Mouse (Mus musculus) hindbrain, embryonic 15.5 days (tissue): ENCODE measurements at regions not wholly inside any gene's neighbourhood (a gene's known extent, or its start where the extent isn't known, plus 50 kb on each side); places are given as distances from the start of the nearest gene placed in this dataset.
"Not testable (repeated sequence)": the region's sequence is repeated elsewhere in the genome, so short reads cannot be mapped to it uniquely, and the experiment has no call there.

ENCODE experiments used
- ATAC-seq: fragments of 200-750 bp; cut with Nextera tagmentation; 2 replicates; pipeline ENCODE4 v1.8.0; 2017; ENCODE audit warnings: low read depth, moderate number of reproducible peaks, moderate TSS enrichment; ENCODE audit not compliant: low FRiP score
- H3K27ac ChIP-seq: fragments of 300-500 bp; sonication (generic); replicated peaks from 2 replicates; pipeline ENCODE4 v1.5.1; 2015; ENCODE audit warnings: mild to moderate bottlenecking, inconsistent platforms
- H3K27me3 ChIP-seq: fragments of 300-500 bp; sonication (generic); 2 replicates; pipeline ENCODE4 v1.6.1; 2015; ENCODE audit warnings: control low read depth, inconsistent platforms
- H3K36me3 ChIP-seq: fragments of 300-500 bp; sonication (generic); 2 replicates; pipeline ENCODE4 v1.6.1; 2015; ENCODE audit warnings: control low read depth, inconsistent platforms
- H3K4me1 ChIP-seq: fragments of 300-500 bp; sonication (generic); replicated peaks from 2 replicates; pipeline ENCODE4 v1.6.1; 2015; ENCODE audit warnings: control low read depth, inconsistent platforms
- H3K4me2 ChIP-seq: fragments of 300-500 bp; sonication (generic); 2 replicates; pipeline ENCODE4 v1.6.1; 2015; ENCODE audit warnings: moderate library complexity, mild to moderate bottlenecking, inconsistent platforms
- H3K4me3 ChIP-seq: fragments of 300-500 bp; sonication (generic); 2 replicates; pipeline ENCODE4 v1.5.1; 2015; ENCODE audit warnings: mild to moderate bottlenecking, inconsistent platforms
- H3K9ac ChIP-seq: fragments of 300-500 bp; sonication (generic); 2 replicates; pipeline ENCODE4 v1.6.1; 2015; ENCODE audit warnings: inconsistent platforms
- H3K9me3 ChIP-seq: fragments of 300-500 bp; sonication (generic); 2 replicates; pipeline ENCODE4 v1.6.1; 2016; ENCODE audit warnings: control low read depth, inconsistent platforms
- WGBS: fragments of 180-500 bp; shearing (Covaris S2); methylation state at CpG from one replicate; pipeline ENCODE4 v1.1.7; 2015; 5-methylcytosine and 5-hydroxymethylcytosine counted together

GRCm38 (mm10) chr15:5915261-5915660, 384.3 kb upstream of the Dab2 start:
- Histone ChIP-seq H3K27me3 (no peaks in the 10 kb centered on the region), H3K36me3 (no peaks in the 10 kb centered on the region), H3K4me1 (no peaks in the 10 kb centered on the region), H3K27ac (no peak overlapping the region), H3K4me3 (no peak overlapping the region), H3K4me2 (no peak overlapping the region), H3K9me3 (no peaks in the 10 kb centered on the region), H3K9ac (no peak overlapping the region)
- 5% methylated on average over 2 of the region's 2 CpGs for WGBS
- ATAC-seq = no peak

DNA sequence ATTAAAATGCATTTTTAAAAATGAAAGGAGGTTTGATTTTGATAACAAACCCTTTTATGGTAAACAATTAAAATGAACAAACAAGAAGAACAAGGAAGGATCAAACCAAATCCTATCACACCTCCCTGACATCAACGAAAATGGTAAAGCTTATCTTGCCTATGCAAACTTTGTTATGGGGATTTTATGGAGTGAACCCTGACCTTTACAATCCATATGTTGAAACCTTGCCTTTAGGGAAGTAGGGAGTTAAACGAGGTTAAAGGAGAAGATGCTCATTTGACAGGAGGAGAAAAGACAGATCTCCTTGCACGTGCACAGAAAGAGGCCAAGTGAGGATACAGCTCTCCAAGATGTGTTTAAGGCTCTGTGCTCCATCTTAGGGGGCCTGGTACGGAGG, 379.5 kb upstream of the Dab2 start:
- H3K4me1 ChIP-seq = no peaks in the 10 kb centered on the region
- 68% methylated on average over 4 of the region's 4 CpGs for WGBS
- H3K36me3 ChIP-seq = no peaks in the 10 kb centered on the region
- H3K9ac ChIP-seq = no peak overlapping the region
- no peaks in the 10 kb centered on the region for H3K9me3 ChIP-seq
- H3K4me2 ChIP-seq = no peak overlapping the region
- no peak overlapping the region for H3K4me3 ChIP-seq
- H3K27me3 ChIP-seq = no peaks in the 10 kb centered on the region
- H3K27ac ChIP-seq = no peak overlapping the region
- no peak for ATAC-seq

- 90% methylated on average over 3 of the region's 3 CpGs for WGBS
- Histone ChIP-seq H3K4me2 (no peak overlapping the region), H3K9me3 (no peaks in the 10 kb centered on the region), H3K36me3 (no peaks in the 10 kb centered on the region), H3K4me1 (no peaks in the 10 kb centered on the region), H3K9ac (no peak overlapping the region), H3K4me3 (no peak overlapping the region), H3K27ac (no peak overlapping the region), H3K27me3 (no peaks in the 10 kb centered on the region)
- ATAC-seq = no peak
Observed at GRCm38 (mm10) chr15:5927768-5928167, 371.8 kb upstream of the Dab2 start.

- no peaks in the 10 kb centered on the region for H3K4me1 ChIP-seq
- no peak for ATAC-seq
- no peak overlapping the region for H3K4me3 ChIP-seq
- no peak overlapping the region for H3K4me2 ChIP-seq
- WGBS = 25% methylated on average over 3 of the region's 3 CpGs
- no peak overlapping the region for H3K9ac ChIP-seq
- H3K9me3 ChIP-seq = no peaks in the 10 kb centered on the region
- no peak overlapping the region for H3K27ac ChIP-seq
- H3K27me3 ChIP-seq = no peaks in the 10 kb centered on the region
- H3K36me3 ChIP-seq = no peaks in the 10 kb centered on the region
Observed at GRCm38 (mm10) chr15:5933586-5933985, 366.0 kb upstream of the Dab2 start.

- Histone ChIP-seq H3K27ac (no peak overlapping the region), H3K4me3 (no peak overlapping the region), H3K4me1 (no peaks in the 10 kb centered on the region), H3K36me3 (no peaks in the 10 kb centered on the region), H3K9me3 (no peaks in the 10 kb centered on the region), H3K4me2 (no peak overlapping the region), H3K27me3 (no peaks in the 10 kb centered on the region), H3K9ac (no peak overlapping the region)
- ATAC-seq = no peak
- WGBS = 59% methylated on average over 2 of the region's 2 CpGs
Observed at GRCm38 (mm10) chr15:5940945-5941344, 358.6 kb upstream of the Dab2 start.

- Histone ChIP-seq H3K36me3 (no peaks in the 10 kb centered on the region), H3K27me3 (no peaks in the 10 kb centered on the region), H3K4me3 (no peak overlapping the region), H3K4me1 (no peaks in the 10 kb centered on the region), H3K4me2 (no peak overlapping the region), H3K9me3 (no peaks in the 10 kb centered on the region), H3K9ac (no peak overlapping the region), H3K27ac (no peak overlapping the region)
- no peak for ATAC-seq
- WGBS = 86% methylated on average over 6 of the region's 6 CpGs
Observed at GRCm38 (mm10) chr15:5946650-5947049, 352.9 kb upstream of the Dab2 start.

DNA sequence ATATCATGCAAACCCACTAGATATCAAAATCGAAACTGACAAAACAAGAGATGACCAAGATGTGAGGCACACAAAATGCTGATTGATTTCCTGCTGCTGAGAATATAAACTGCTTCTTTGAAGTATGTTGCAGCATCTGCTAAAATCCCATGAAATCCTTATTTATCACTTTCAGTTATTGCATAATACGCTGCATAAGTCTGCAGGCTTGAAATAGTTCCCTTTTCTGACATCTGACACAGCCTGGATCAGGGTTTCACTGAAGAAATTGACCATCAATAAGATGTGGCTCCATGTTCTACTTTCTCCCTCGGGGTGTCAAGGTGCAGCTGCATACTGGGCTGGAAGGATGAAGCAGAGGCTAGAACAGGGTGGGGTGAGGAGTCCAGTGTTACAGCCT, 348.7 kb upstream of the Dab2 start:
- Histone ChIP-seq H3K4me1 (no peaks in the 10 kb centered on the region), H3K4me3 (no peak overlapping the region), H3K36me3 (no peaks in the 10 kb centered on the region), H3K4me2 (no peak overlapping the region), H3K27me3 (no peaks in the 10 kb centered on the region), H3K9ac (no peak overlapping the region), H3K9me3 (no peaks in the 10 kb centered on the region), H3K27ac (no peak overlapping the region)
- no peak for ATAC-seq
- 78% methylated on average over 3 of the region's 3 CpGs for WGBS

GRCm38 (mm10) chr15:5951661-5952060, 347.9 kb upstream of the Dab2 start:
- H3K4me2 ChIP-seq, H3K9ac ChIP-seq, H3K4me3 ChIP-seq, H3K9me3 ChIP-seq, H3K4me1 ChIP-seq, H3K27ac ChIP-seq, H3K36me3 ChIP-seq, ATAC-seq, H3K27me3 ChIP-seq: not testable (repeated sequence)
- 92% methylated on average over 2 of the region's 2 CpGs for WGBS

GRCm38 (mm10) chr15:5953106-5953505, 346.5 kb upstream of the Dab2 start:
- no peak overlapping the region for H3K4me3 ChIP-seq
- H3K27ac ChIP-seq = no peak overlapping the region
- no peaks in the 10 kb centered on the region for H3K4me1 ChIP-seq
- no peaks in the 10 kb centered on the region for H3K27me3 ChIP-seq
- H3K36me3 ChIP-seq = no peaks in the 10 kb centered on the region
- H3K9me3 ChIP-seq = no peaks in the 10 kb centered on the region
- no peak overlapping the region for H3K4me2 ChIP-seq
- ATAC-seq = no peak
- no peak overlapping the region for H3K9ac ChIP-seq

DNA sequence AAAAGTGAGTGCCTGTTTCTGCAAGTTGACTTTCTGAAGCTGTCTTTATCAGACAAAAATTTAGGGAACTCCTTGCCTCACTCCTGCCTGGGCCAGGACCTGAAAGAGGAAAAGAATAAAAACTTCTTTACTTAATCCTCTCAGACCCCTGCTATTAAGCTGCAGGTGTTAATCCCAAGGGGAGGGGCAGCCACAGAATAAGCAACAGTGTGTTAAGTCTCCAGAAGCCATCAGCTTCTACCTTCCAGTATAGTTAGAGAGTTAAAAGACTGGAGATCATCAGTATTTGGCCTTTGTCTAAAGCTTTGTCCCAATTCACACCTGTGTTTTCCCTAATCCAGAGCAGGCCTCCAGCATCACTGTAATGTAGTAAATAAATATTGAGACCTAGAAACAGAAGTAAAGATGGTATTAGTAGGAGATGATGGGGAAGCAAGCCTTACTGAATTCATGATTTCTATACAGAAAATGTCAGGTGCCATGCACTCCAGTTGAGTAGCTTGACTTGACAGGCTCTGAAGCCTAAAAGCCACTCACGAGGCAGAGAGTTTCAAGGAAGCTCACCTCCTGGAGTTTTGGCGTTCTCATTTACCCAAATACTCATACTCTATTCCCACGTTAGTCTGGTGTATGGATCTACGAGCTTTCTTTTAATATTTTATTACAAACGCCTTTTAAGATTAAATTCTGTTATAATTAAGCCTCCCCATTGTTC, 308.1 kb upstream of the Dab2 start:
- Histone ChIP-seq H3K4me3 (no peak overlapping the region), H3K4me1 (no peaks in the 10 kb centered on the region), H3K9ac (no peak overlapping the region), H3K4me2 (no peak overlapping the region), H3K36me3 (no peaks in the 10 kb centered on the region), H3K9me3 (no peaks in the 10 kb centered on the region), H3K27ac (no peak overlapping the region), H3K27me3 (no peaks in the 10 kb centered on the region)
- 76% methylated on average over 5 of the region's 5 CpGs for WGBS
- no peak for ATAC-seq

DNA sequence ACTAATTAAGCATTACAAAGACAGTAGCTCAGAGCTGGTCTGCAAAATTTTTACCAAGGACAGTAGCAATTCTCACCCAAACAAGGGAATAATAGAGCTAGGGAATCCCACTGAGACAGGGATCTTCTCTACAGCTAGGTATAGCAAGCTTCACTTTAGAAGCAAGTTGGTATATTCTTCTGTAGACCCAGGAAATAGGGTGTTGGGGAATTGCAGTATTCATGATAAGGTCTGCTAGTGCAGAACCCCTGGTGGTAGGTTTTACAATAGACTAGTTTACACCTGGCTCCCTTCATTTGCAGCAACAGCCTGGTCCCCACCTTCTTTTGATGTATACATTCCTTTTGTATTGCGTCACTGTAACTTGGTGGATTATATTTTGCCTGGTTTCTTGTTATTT, 307.4 kb upstream of the Dab2 start:
- H3K27ac ChIP-seq, H3K36me3 ChIP-seq, ATAC-seq, H3K4me1 ChIP-seq, H3K4me2 ChIP-seq, H3K4me3 ChIP-seq, H3K9me3 ChIP-seq, H3K9ac ChIP-seq, H3K27me3 ChIP-seq: not testable (repeated sequence)
- WGBS = 94% methylated on average over 1 of the region's 1 CpGs

DNA sequence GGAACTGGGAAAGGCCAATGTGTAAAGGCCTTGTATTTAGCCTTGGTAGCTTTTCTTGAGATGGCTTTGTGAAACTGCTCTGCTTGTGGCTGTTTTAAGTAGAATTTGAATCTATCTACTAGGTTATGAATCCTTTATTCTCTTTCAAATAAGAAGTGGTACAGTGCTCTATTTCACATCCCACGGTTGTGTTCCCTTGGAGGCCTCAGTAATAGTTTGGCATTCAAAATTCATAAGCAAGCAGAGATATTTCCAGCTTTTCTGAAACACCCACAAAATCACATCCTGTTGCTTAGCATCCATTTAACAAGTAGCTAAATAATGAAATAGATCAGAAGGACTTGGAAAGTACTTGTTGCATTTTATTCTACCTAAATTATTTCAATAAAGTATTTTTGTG, 298.8 kb upstream of the Dab2 start:
- ATAC-seq = no peak
- no peak overlapping the region for H3K4me3 ChIP-seq
- H3K36me3 ChIP-seq = no peaks in the 10 kb centered on the region
- no peak overlapping the region for H3K27ac ChIP-seq
- no peak overlapping the region for H3K9ac ChIP-seq
- no peak overlapping the region for H3K4me2 ChIP-seq
- no peaks in the 10 kb centered on the region for H3K4me1 ChIP-seq
- WGBS = 92% methylated on average over 1 of the region's 1 CpGs
- H3K9me3 ChIP-seq = no peaks in the 10 kb centered on the region
- H3K27me3 ChIP-seq = no peaks in the 10 kb centered on the region

GRCm38 (mm10) chr15:6001394-6001793, 298.2 kb upstream of the Dab2 start:
- Histone ChIP-seq H3K9me3 (no peaks in the 10 kb centered on the region), H3K27me3 (no peaks in the 10 kb centered on the region), H3K4me1 (no peaks in the 10 kb centered on the region), H3K4me2 (no peak overlapping the region), H3K36me3 (no peaks in the 10 kb centered on the region), H3K27ac (no peak overlapping the region), H3K9ac (no peak overlapping the region), H3K4me3 (no peak overlapping the region)
- WGBS = 95% methylated on average over 1 of the region's 1 CpGs
- no peak for ATAC-seq
